Mouse (Mus musculus) retina, adult 2 months (tissue): Measurements from ENCODE around the gene Ccdc92.

Experiments used
- DNase-seq: peaks from one replicate; pipeline ENCODE4 v3.0.0-alpha.2; 2012; ENCODE audit warnings: low read depth, low spot score

Gene Ccdc92

GRCm38 (mm10) chr5:124860013-124860412 is 2.2 kb downstream of the Ccdc92 start:
- DNase-seq = no peak

DNA sequence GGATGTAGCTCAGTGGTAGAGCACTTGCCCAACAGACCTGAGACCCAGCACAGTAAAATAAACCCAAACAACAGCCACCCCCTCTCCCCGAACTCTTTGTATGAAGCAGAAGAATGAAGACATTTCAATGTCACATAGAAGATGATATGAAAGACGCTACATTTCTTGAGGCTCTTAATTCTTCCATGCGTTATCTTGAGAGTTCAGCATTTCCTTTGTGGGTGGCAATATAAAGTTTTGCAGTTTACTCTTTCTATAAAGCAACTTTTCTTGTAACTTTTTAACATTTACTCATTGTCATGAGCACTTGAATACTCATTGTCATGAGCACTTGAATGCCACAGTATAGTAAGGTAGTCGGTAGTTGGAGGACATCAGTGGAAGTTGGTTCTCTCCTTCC is 8.0 kb downstream of the Ccdc92 start:
- DNase-seq = no peak

DNA sequence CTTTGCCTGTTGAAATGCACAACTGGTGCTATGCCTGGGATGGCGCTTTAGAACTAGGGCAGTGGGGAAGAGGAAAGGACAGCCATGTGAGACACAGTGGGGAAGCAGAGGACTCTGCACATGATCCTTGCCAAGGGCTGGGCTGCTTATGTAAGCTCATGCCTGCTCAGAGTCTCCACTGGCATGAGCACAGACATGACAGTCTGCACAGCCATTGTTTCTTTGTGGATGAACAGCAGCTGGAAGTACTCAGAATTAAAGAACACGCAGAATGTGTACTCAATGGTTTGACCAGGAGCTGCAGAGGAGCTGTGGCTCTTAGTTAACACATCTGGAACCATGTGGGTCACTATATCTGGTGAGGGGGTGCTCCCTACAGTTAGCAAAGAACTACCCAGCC is 9.1 kb downstream of the Ccdc92 start:
- no peak for DNase-seq

GRCm38 (mm10) chr5:124852294-124852693 is 9.9 kb downstream of the Ccdc92 start:
- DNase-seq = no peak

- DNase-seq = no peak
Observed at GRCm38 (mm10) chr5:124851572-124851971, 10.7 kb downstream of the Ccdc92 start.

GRCm38 (mm10) chr5:124848994-124849393 is 13.2 kb downstream of the Ccdc92 start:
- no peak for DNase-seq

DNA sequence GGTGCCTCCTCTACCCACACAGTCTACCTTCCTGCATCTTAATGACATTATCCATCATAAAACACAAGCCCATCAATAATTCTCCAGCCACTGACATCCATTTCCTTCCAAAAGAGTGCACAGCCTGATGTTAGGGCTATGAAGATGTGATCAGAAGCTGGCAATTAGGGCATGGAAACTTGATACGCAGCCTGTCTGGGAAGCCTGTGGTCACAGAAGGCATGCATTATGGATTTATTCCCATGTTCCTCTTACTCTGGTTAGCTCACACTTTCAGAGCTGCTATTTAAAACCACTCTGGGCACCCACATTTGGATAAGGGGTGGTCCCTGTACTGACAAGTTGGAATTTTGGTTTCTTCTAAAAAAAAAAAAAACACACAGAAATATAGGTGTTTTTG is 15.2 kb downstream of the Ccdc92 start:
- DNase-seq = no peak

- DNase-seq = no peak
Observed at GRCm38 (mm10) chr5:124844929-124845328, 17.3 kb downstream of the Ccdc92 start.

DNA sequence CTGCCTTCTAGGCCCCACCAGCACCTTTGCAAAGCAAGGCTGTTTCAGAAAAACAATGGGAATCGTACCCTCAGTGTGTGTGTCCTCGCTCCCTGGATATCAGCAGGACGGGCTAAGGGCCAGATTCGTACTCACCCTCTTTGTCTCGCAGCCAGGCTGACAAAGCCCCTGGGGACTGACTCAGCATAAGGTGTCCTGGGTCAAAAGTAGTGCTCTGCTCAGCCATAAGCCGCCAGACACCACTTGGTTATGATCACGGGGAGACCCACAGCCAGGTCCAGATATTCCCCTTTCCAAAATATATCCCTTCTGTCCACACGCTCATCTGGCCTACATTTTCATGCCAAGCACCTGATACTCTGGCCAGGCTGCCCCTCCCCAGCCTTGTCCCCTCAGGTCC is 18.8 kb downstream of the Ccdc92 start:
- no peak for DNase-seq

GRCm38 (mm10) chr5:124840669-124841068 is 21.6 kb downstream of the Ccdc92 start:
- no peak for DNase-seq

DNA sequence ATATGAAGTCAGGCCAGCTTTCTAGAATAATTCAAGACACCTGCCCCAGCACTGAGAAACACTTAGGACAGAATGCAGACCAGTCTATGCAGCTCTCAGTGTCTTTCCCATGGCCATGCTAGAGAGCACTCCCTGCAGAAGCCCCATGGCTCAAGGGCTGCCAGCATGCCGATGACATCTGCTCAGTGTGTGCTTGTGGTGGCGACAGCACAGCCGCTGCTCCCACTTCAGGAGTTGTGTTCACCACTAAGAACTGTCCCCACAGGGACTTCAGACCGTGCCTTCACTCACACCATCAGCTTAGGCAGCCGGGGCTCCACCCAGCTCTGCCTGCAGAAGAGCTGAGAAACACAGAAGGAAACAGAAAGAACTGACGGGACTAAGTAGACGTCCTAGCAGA is 22.0 kb downstream of the Ccdc92 start:
- DNase-seq = no peak

GRCm38 (mm10) chr5:124836621-124837020 is 25.6 kb downstream of the Ccdc92 start:
- no peak for DNase-seq

DNA sequence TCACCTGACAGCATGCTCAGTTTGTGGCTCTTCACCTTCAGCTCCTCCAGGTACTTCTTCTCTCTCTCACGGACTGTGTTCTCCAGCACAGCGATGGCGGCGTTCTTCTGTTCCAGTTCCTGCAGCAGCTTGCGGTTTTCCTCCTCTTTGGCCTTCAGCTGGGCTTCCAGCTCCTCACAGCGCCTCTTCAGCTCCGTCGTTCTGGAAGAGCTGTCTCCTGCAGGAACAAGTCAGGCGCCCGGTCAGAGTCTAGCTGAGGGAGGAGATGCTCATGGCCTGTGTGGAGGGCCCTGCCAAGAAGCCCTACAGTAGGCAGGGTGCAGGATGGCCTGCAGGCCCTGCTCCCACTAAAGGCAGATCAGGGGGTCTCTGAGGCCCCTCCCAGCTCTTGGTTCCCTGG is 26.1 kb downstream of the Ccdc92 start:
- no peak for DNase-seq

DNA sequence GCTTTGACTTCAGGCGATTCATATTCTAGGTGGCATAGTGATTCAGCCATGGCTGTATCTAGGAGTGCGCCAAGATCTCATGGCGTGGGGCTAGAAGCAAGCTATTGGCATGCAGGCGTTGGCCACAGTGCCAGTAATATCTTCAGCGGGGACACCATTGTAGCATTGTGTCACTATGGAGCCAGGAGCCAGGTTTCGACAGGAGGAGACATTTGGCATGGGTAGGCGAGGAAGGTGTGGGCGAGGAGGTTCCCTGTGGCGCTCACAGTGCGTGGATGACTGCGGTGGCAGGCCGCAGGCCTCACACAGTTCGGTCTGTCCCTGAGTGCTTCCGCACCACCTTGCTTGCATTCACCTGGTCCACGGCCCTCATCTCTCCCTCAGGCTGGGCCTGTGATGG is 27.0 kb downstream of the Ccdc92 start:
- no peak for DNase-seq

DNA sequence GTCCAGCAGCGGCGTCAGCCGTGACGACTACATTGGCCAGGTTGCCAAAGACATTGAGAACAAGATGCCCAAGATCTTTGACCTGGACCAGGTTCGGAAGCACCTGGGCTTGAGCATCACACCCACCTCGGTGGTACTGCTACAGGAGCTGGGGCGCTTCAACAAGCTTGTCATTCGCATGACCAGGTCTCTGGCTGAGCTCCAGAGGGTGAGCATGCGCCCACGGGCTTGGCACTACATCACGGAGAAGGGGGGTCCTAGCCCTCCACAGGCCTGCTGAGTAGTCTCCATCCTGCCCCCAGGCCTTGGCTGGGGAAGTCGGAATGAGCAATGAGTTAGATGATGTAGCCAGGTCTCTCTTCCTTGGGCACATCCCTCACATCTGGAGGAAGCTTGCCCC is 31.9 kb downstream of the Ccdc92 start:
- no peak for DNase-seq

DNA sequence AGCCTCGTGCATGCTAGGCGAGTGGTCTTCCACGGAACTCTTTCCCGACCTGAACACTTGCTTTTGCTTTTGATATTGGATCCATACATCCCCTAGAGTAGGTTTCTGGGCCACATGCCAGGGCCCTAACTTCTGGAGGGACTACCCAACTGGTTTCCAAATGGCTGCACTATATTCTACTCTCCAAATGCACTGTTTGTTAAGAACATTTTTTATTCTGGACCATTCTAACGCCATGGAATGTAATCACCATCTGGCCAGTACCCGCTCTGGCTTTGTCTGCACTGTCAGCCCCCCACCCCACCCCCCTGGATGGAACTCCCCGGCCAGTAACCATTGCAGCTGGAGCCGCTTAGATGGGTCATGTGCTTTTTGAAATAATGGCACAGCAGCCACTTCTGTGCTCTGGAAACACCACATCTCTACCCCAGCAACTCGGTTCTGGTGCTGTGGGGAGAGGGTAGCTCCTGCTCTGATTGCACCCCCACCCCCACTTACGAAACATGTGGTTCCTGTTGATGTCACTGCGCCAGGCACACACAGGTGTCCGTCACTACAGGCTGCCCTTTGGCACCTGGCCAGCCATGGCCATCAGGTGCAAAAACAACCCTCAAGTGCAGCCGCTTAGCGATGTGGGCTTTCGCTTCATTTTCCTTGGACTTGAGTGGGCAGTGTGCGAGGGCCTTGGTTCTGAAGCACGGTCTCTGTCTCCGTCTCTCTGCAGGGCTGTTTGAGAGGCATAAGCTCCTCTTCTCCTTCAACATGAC is 39.9 kb downstream of the Ccdc92 start:
- no peak for DNase-seq

DNA sequence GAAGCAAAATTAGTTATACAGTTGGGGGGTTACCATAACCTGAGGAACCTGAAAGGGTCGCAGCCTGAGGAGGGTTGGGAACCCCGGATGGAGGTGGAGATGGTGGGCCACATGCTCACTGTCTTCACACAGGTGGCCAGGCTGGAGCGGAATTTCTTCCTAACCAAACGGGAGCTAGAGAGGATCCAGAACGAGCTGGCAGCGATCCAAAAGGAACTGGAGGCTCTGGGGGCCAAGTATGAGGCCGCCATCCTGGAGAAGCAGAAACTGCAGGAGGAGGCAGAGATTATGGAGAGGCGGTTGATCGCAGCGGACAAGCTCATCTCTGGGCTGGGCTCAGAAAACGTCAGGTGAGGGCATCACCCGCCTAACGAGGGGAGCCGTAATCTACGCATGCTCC is 45.2 kb downstream of the Ccdc92 start:
- no peak for DNase-seq

- DNase-seq = no peak
Observed at GRCm38 (mm10) chr5:124814797-124815196, 47.4 kb downstream of the Ccdc92 start.

DNA sequence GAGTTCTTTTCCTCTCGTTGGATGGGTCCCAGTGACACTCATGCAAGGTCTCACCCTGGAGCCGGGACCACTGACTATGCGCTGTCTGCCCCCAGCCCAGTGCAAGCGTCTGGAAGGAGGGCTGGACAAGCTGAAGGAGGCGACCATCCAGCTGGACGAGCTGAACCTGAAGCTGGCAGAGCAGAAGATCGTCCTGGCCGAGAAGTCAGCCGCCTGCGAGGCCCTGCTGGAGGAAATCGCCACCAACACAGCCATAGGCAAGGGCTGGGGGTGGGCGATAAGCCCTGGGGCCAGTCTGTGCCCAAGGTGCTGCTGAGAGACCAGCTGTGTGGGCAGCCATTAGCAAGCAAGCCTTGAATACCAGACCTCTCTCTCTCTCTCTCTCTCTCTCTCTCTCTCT is 49.8 kb downstream of the Ccdc92 start:
- DNase-seq = no peak

DNA sequence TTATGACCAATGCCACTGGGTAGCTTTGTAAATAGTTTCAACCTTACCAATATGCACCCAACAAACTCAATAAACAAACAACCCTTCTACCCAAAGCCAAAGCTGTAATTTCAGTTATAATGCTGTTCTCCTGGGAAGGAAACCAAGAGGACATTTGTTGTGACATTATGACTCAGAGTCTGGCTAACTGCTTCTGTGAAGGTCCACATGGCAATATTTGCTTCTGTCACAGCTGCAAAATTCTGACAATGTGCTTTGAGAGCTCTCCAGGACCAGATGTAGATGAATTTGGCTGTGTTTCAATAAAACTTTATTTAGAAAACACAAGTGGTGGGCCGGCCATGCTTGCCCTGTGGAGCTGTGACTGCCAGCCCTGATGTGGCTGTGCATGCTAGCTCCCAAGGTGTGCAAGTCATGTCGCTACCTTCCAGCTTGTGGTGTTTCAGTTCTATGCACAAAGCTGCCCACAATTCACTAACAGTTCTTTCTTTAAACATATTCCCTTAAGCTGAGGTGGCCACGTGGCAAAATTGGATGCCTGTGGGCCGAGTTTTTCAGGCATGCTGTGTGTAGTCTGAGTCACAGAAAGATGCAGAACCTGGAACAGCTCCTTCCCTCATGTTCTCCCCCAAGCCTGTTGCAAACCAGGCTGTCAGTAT is 52.4 kb downstream of the Ccdc92 start:
- DNase-seq = no peak

DNA sequence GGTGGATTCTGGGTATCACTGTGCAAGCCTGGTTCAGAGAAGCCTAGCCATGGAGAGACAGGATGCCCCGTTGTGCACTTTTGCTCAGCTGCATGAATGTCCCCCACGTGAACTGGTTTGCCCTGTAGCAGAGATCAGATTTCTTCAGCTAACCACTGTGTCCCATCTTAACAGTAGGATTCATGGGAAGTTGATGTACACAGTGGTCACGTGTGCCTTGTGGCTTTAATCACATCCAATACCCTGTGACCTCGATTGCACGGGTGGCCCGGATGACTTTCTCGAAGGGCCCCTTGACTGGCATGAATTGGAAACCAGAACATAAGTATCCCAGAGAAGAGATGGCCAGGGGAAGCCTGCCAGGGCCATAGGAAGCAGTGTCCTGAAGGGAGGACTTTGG is 70.1 kb downstream of the Ccdc92 start:
- DNase-seq = no peak

- DNase-seq = no peak
Observed at GRCm38 (mm10) chr5:124785650-124786049, 76.6 kb downstream of the Ccdc92 start.
